Mouse (Mus musculus) bone marrow, adult 2 months (tissue): ENCODE measurements around the gene Aak1. TPM values are rescaled to one million over a fixed set of nuclear protein-coding genes. Genes with fewer than 3 reads are reported as not detected.

ENCODE experiments used
- H3K27ac ChIP-seq: fragments of 200-500 bp; 2 replicates; pipeline ENCODE4 v1.5.1; 2012; ENCODE audit warnings: low read depth, mild to moderate bottlenecking, control low read depth, inconsistent platforms, low read length; ENCODE audit not compliant: control insufficient read depth, poor library complexity, insufficient read depth
- H3K4me1 ChIP-seq: fragments of 200-500 bp; 2 replicates; pipeline ENCODE4 v1.6.1; 2011; ENCODE audit warnings: low read length; ENCODE audit not compliant: control insufficient read depth, insufficient read depth
- H3K4me3 ChIP-seq: fragments of 200-500 bp; replicated peaks from 2 replicates; pipeline ENCODE3; 2011; ENCODE audit warnings: mild to moderate bottlenecking, low read depth, low read length, control low read depth; ENCODE audit not compliant: control insufficient read depth
- CTCF ChIP-seq: fragments of 200-500 bp; IDR thresholded peaks from 2 replicates; pipeline ENCODE4 v1.5.1; 2011; ENCODE audit warnings: low read length, control low read depth; ENCODE audit not compliant: control insufficient read depth, insufficient read depth
- POLR2A ChIP-seq: fragments of 200-500 bp; IDR thresholded peaks from 2 replicates; pipeline ENCODE4 v1.6.1; 2011; ENCODE audit warnings: low read depth, mild to moderate bottlenecking, control low read depth, low read length, borderline replicate concordance; ENCODE audit not compliant: control insufficient read depth
- WGBS: fragments of 180-500 bp; shearing (Covaris S2); methylation state at CpG from one replicate; pipeline ENCODE4 v1.1.7; 2018; 5-methylcytosine and 5-hydroxymethylcytosine counted together
- polyA plus RNA-seq: library from polyadenylated mRNA; stranded (reverse); fragments of >200 nt; gene quantifications from 2 replicates; pipeline ENCODE4 v1.2.4, GENCODE M21; 2011; ENCODE audit warnings: low replicate concordance; ENCODE audit not compliant: missing spikeins, insufficient read depth, insufficient read length

Gene Aak1
- polyA plus RNA-seq, 1 experiment = 16.9 TPM

DNA sequence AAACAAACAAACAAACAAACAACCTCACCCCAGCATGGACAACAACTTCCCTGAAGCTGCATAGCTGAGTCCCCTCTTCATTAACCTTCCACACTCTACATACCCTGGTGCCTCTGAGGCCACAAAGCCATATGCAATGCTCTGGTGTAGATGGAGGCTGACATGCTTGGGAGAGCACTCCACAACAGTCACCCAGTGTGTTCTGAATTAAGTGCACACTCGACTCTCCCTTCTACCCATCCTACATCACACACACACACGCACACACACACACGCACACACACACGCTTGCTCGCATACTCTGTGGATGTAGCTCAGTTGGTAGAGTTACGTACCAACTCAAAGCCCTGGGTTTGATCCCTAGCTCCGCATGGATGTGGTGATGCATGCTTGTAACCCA is 24.9 kb upstream of the Aak1 start:
- H3K4me3 ChIP-seq = no peak overlapping the region
- H3K4me1 ChIP-seq = no peaks in the 10 kb centered on the region; the same call in 1 of the 2 replicates
- TF ChIP-seq POLR2A (no peak), CTCF (no peak)
- no peak overlapping the region for H3K27ac ChIP-seq
- WGBS = 83% methylated on average over 7 of the region's 7 CpGs

DNA sequence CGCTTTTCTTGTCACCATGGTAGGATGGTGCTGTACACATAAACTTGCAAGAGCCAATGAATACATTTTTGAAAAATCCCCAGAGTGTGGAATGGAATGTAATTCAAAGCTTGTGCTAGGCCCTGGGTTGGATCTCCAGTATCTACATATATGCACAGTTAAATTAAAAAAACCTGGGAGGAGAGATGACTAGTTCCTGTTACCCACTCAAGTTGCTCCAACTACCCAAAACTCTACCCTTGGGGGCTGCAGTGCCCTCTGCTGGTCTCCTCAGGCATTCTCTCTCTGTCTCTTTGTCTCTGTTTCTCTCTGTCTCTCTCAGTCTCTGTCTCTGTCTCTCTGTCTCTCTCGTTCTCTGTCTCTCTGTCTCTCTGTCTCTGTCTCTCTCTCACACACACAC is 21.9 kb upstream of the Aak1 start:
- WGBS = 83% methylated on average over 2 of the region's 2 CpGs

DNA sequence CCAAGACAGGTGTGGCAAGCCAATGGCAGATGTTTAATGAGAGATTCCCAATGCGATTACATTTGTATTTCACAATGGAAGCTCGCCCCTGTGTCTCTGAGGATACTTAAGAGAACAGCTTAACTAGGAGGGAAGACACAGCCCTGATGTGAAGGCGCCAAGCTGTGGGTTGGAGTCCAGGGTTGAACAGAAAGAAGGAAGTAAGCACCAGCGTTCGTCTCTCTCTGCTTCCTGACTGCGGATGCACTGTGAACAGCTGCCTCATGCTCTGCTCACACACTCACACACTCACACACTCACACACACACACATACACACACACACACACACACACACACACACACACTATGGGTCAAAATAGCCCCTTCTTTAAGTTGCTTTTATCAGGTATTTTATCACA is 19.5 kb upstream of the Aak1 start:
- Histone ChIP-seq H3K4me3 (no peak overlapping the region), H3K4me1 (no peaks in the 10 kb centered on the region; the same call in 1 of the 2 replicates), H3K27ac (no peak overlapping the region)
- TF ChIP-seq POLR2A (no peak), CTCF (no peak)
- 34% methylated on average over 6 of the region's 6 CpGs for WGBS

More for the DNA sequence above, 21.9 kb upstream of the Aak1 start:
- Histone ChIP-seq H3K27ac (no peak overlapping the region), H3K4me1 (no peaks in the 10 kb centered on the region; the same call in 1 of the 2 replicates), H3K4me3 (no peak overlapping the region)
- TF ChIP-seq CTCF (peak; percentile 47; the same call in 1 of the 2 replicates), POLR2A (no peak)

DNA sequence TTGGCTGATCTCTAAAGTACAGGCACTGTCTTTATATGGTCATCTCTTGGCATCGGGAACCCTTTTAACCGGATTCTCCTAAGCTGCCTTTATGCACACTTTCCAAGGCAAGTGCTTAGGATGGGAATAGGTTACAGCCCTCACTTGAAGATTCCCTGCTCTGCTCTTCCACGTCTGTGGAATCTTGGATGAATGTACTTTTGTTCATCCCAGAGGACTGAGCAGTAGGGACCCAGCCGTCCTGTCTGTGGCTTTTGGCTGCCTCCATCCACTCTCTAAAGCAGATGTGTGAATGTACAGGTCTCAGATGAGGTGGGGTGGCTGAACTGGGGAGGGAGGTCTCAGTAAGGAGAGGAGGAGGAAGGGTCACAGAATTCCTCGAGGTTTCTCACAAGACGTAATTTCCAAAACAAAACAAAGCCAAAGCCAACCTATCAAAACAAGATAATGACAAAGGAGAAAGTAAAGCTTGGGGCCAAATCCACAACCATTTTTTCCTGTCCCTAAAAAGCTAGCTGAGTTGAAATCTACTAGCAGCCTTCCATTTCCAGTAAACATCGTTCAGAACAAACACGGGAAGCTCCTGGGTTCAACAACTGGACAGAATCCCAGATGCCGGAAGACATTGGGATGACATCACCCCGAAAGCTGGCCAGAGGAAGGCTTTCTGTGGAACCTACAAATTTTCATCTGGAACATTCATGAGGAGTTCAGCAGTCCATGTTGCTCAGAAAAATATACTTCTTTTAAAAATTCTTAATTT is 18.4 kb upstream of the Aak1 start:
- no peak overlapping the region for H3K27ac ChIP-seq
- 84% methylated on average over 10 of the region's 10 CpGs for WGBS
- H3K4me1 ChIP-seq = no peaks in the 10 kb centered on the region; the same call in 1 of the 2 replicates
- no peak overlapping the region for H3K4me3 ChIP-seq
- TF ChIP-seq POLR2A (no peak), CTCF (no peak)

DNA sequence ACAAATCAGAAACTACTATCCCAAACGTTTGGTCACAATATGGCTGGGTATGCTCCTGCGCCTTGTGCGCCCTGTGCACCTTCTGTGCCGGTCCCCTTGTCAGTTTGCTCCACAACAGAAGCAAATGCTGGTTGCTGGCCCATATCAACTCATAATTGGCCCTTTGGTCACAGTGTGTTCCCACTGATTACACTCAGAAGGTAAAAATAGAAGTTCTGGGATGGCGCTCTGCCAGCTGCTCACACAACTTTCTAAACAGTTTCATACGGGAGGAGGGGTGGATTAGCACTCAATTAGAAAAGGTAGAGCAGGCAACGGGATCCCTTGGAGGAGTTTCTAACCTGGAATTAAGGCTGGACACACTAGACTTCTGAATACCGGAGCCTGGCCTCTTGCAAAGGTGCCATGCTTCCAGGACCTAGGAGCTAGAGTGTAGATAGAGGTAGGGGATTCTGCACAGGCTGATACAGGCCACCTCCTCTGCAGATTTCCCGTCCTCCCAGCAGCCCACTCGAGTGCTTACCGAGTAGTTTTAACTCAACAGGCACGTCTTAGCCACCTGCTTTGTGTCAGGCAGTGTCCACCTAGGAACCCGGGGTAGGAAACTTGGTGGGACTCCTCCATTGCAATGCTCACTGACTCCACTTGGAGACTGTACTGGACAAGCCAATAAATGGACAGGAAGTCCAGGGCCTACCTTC is 16.4 kb upstream of the Aak1 start:
- Histone ChIP-seq H3K4me1 (no peaks in the 10 kb centered on the region; the same call in 1 of the 2 replicates), H3K27ac (0 out of 2 replicates have a peak overlapping the region, but pooled peaks have one; percentile 8), H3K4me3 (no peak overlapping the region)
- TF ChIP-seq CTCF (no peak), POLR2A (no peak)
- WGBS = 32% methylated on average over 13 of the region's 13 CpGs

DNA sequence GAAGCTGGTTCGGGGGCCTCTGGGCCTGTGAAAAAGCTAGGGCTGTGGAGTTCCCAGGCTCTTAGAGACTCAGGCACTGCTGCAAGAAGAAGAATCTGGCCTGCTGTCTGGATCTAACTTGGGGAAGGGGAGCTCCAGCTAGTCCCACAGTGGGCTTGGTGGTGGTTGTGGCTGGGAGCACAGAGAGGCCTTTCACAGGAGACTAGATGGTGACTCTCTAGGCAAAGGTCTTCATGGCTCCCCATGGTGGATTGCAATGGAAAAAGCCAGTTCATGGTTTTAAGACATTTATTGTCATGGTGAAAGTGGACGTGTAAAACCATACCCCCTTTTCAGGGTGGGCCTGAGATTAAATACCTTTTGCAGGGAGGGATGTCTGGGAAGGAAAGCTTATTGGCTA is 10.2 kb upstream of the Aak1 start:
- H3K4me3 ChIP-seq = no peak overlapping the region
- TF ChIP-seq POLR2A (no peak), CTCF (no peak)
- WGBS = 79% methylated on average over 2 of the region's 2 CpGs
- H3K27ac ChIP-seq = no peak overlapping the region
- H3K4me1 ChIP-seq = no peaks in the 10 kb centered on the region

DNA sequence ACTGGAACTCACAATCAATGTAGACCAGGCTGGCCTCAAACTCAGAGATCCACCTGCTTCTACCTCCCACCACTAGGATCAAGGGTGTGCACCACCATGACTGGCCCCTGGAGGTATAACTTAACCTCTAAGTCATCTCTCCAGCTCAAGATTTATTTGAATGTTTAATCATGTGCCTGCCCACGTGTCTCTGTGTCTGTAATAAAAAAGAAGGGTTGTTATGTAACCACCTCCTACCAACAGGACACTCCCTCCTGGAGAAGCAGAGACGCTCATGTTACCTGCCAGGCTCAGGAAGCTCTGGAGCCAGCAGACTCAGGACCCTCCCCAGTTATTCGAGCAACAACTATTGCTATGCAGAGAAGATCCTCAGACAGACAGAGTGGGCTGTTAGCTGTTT is 7.4 kb upstream of the Aak1 start:
- Histone ChIP-seq H3K4me3 (no peak overlapping the region), H3K27ac (no peak overlapping the region), H3K4me1 (no peaks in the 10 kb centered on the region)
- no peak for TF ChIP-seq CTCF
- no peak for TF ChIP-seq POLR2A
- WGBS = 62% methylated on average over 3 of the region's 3 CpGs

DNA sequence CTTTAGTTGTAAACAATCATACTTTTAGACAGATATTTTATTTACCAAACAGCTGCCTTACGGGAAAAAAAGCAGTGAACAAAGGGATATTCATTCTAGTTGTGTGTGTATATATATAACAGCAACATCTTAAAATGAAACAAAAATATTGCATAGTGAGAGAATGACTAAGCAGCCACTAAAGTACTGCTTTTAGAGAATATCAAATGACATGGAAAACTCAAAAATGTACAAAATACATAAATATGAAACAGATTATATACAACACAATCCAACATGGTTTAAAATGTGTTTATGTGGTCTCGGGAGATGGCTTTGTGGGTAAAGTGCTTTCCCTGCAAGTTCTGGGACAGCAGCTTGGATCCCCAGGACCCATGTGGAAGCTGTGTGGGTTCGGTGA is 5.7 kb upstream of the Aak1 start:
- TF ChIP-seq POLR2A (no peak), CTCF (no peak)
- no peaks in the 10 kb centered on the region for H3K4me1 ChIP-seq
- 73% methylated on average over 3 of the region's 3 CpGs for WGBS

DNA sequence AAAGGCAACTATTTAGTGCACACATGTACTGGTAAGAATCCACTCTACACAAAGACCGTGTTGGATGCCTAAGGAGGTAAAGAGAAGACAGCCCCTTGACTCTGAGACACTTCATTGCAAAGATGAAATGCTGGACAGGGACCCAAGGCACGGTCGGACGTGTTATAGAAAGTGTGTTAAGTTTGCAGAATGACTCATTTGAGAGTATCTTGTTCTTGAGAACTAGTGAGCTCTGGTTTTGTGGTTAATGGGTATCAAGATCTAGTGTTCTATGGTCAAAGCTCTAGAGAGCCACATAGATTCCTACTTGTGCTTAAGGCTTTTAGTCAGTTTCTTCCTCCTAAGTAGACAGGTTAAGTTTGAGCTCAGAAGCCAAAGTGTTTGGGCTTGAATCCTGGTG is 2.9 kb upstream of the Aak1 start:
- TF ChIP-seq POLR2A (no peak), CTCF (no peak)
- WGBS = 74% methylated on average over 4 of the region's 4 CpGs
- Histone ChIP-seq H3K27ac (no peak overlapping the region), H3K4me1 (peaks cover 3% of the 10 kb centered on the region; the same call in 1 of the 2 replicates), H3K4me3 (no peak overlapping the region)

More for the DNA sequence above, 5.7 kb upstream of the Aak1 start:
- Histone ChIP-seq H3K27ac (no peak overlapping the region), H3K4me3 (no peak overlapping the region)
